Mouse (Mus musculus) inflammation-experienced regulatory T-cells, adult 6 months (primary cell): ENCODE measurements around the gene Fkbp8. TPM values are rescaled to one million over a fixed set of nuclear protein-coding genes. Genes with fewer than 3 reads are reported as not detected.
A peak's percentile ranks its signal among the peaks of the same experiment; 100 is the strongest.
"Not testable (repeated sequence)": the region's sequence is repeated elsewhere in the genome, so short reads cannot be mapped to it uniquely, and the experiment has no call there.

ENCODE experiments used
- ATAC-seq: one replicate; pipeline ENCODE4 v1.8.0; 2017
- polyA plus RNA-seq, 3 experiments: library from polyadenylated mRNA; unstranded; fragments of 100-300 nt; shearing (Covaris generic); gene quantifications; one replicate each; pipeline ENCODE4 v1.2.1; 2017

The Fkbp8 gene
- polyA plus RNA-seq, 3 experiments from 2014 or later, result 133 to 156 (median 138) TPM

DNA sequence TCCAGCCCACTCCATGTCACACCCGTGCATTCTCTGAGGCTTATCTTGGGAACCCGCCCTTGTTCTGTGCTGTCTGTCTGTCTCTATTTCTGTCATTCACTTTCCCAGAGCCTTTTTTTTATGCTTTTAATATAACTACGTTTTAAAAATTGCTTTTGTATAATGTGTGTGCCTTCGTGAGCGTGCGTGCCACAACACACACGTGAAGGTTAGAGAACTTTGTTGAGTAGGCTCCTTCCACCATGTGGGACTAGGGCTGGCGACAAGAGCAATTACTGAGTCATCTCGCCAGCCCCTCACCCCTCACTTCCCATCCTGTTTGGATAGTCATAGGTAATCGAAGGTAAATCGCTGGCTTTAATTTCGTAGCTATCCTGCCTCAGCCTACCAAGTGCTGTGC, 25.0 kb upstream of the Fkbp8 start:
- no peak for ATAC-seq

DNA sequence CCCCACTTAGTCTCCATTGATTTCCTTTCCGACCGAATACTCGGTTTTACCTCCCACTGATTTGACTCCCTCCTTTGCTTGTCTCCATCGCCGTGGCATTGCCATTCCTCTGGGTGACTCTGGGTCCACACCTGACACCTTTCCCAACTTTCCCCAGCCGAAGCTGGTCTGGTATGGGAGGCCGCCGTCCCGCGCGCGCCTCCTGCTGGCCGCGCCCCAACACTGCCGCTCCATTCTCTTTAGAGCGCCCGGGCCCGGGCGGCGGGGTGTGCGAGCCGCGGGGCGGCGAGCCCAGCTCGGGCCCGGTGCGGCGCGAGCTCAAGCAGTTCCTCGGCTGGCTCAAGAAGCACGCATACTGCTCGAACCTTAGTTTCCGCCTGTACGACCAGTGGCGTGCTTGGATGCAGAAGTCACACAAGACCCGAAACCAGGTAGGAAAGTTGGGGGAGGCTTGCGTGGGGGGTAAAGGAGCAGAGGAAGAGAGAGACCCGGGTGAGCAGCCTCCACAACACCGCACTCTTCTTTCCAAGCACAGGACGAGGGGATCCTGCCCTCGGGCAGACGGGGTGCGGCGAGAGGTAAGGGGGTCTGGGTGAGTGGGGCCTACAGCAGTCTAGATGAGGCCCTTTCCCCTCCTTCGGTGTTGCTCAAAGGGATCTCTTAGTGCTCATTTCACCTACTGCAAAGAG, 24.3 kb upstream of the Fkbp8 start:
- no peak for ATAC-seq

DNA sequence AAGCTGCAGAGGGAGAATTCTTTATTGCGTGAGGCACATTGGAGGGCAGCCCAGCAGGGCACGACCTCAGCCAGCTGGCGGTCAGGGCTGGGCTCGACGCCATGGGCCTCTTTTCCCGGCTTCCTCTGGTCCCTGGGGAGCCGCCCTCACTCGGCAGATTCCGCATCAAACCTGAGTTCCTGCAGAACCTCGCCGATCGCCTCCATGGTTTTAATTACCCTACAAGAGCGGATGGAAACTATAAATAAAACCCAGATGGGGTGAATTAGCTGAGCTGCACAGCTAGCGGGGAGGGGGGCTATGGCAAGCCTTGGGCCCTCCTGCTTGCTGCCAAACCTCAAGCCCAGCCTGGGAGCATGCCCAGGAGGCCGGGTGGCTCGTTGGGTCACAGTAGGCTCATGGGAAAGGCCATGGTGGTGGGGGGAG, 23.2 kb upstream of the Fkbp8 start:
- no peak for ATAC-seq

DNA sequence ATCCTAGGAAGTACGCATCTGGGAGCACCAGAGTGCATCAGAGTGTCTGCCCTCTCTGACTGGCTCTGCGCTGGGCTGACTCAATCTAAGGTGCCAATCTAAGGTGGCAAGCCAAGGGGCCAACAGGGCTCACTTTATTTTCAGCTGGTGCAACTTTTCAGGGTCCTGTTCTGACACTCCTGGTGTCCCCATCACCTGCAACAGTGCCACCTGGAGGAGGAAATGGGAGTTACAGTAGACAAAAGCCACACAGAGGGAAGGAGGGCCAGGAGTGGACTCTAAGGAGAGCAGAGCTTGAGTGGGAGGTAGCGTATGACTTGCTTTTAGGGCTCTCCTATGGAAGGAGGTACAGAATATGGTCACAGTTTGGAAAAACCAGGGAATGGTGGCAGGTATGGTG, 22.7 kb upstream of the Fkbp8 start:
- peak; percentile 35 for ATAC-seq

DNA sequence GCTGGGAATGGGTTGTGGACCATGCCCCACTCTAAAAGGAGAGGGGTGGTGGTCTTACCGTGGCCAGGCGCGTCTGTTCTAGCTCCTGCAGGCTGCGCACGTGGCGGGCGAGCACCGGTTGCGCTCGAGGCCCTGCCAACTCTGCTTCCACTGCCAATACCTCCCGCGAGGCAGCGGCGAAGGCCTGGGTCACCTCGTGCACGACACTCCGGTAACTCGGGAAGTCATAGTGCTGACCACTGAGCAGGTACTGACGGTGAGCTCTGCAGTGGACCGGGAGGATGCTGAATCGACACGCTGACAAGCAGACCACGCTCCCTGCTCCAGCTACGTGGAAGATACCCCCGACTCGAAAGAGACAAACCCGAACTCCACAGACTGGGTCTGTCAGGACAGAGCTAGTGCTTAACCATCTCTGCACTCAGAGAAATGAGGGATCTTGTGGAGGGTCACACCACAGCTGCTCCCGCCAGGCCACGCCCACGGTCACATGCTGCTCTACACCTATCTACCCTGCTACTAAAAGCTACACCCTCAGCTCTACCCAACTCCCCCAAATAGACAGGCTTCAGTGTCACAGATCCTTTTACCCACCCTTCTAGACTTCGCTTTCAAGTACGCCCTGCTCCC, 21.7 kb upstream of the Fkbp8 start:
- ATAC-seq, result no peak

DNA sequence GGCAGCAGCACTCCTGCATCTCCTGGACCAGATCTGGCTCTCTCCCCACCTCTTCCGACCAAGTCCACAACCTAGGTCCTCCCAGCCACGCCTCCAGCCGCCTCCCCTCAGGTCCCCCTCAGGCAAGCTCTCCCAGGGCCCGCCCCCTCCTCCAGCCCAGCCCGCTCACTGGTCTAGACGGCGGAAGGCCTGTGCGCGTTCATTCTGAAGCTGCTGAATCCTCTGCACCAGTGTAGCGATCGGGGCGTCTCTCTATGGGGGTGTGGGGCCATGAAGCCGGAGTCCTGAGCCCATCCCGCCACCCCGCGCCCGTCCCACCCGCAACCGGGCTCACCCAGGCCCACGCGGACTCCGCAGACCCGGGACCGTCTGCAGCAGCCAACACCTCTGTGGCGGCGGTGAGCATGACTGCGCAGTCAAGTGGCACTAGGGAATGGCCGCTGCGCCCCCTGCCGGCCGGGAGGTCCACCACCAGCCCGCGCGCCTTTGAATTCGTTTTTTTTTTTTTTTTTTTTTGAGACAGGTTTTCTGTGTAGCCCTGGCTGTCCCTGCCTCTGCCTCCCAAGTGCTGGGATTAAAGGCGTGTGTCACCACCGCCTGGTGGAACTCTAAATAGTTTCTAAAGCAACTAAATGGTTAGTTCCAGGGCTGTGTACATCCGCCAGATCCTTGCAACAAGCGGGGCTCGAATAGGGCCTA, 21.0 kb upstream of the Fkbp8 start, which contains the start of gene Rex1bd:
TSS of gene Rex1bd (minus strand) at position 425 of the 699 bp plus-strand sequence.
- peak; percentile 56 for ATAC-seq

DNA sequence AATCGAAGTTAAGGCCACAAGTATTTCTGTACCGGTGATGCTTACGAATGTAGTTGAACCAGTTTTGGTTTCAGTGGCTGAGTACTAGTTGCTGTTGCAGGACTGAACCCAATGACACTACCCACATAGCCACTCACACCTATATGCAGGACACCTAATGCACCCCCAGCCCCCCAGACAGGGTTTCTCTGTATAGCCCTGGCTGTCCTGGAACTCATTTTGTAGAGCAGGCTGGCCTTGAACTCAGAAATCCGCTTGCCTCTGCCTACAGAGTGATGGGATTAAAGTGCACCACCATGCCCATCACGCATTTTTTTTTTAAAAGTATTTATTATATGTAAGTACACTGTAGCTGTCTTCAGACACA, 20.5 kb upstream of the Fkbp8 start:
- ATAC-seq, result no peak

DNA sequence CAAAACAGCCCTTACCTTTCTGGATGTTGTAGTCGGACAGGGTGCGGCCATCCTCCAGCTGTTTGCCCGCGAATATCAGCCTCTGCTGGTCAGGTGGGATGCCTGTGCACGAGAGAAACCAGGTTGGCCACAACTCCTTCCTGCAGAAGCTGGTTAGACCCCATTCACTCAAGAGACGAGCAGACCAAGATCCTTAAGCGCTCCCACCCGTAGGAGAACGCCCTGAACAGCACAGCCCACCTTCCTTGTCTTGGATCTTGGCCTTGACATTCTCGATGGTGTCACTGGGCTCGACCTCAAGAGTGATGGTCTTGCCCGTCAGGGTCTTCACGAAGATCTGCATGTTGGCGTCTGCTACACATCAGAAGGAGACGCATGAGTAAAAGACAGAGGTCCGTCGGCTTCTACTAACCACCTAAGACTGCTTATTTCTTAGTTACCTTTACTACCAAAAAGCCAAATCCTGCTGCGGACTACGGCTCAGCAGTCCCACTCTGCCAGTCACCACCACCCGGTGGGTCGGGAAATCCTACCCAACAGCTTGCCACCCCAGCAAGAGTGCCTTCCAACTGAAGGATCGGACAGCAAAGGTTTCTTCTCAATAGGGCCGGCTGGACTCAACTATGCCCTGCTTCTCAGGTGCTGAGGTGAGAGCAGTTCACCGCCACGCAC, 18.1 kb upstream of the Fkbp8 start:
- no peak for ATAC-seq

DNA sequence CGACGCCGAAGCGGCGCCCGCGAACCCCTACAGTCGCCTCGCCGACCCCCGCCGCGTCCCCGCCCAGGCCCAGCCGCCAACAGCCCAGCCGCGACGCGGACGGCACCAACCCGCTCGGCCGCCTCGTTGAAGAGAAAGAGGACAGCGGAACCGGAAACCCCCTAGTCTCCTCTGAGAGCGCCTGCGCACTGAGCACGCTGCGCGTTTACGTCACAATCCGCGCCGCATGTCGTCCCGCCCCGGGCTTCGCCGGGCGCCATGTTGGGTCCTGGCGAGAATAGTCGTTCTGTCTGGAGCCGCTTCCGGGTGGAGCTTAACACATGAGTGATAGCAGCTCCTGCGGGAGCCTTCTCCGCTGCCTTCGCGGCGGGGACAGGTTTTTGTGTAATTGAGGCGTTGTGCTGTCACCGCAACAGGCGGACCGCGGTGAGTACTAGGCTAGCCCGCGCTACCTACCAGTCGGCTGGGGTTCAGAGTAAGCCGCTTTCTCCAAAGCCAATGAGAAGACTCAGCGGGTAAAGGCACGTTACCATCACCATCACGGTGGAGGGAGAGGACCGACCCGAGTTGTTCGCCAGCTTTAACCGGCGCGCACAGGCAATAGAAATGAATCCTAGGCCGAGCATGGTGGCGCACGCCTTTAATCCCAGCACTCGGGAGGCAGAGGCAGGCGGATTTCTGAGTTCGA, 17.2 kb upstream of the Fkbp8 start, which contains the start of gene Uba52:
TSS of gene Uba52 (minus strand) at position 574 of the 688 bp plus-strand sequence.
- peak; percentile 80 for ATAC-seq

DNA sequence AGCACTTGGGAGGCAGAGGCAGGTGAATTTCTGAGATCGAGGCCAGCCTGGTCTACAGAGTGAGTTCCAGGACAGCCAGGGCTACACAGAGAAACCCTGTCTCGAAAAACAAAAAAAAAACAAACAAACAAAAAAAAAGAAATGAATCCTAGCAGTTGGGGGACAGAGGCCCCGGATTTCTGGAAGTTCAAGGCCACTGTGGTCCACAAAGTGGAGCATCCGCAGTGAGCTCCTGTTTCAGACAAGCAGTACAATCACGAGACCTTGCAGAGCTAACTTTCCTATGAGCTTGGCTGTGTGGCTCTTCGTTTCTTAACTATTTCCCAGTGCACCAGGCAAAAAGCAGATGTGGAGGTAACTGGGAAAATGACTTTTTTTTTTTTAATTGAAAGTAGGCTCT, 16.4 kb upstream of the Fkbp8 start:
- not testable (repeated sequence) for ATAC-seq

DNA sequence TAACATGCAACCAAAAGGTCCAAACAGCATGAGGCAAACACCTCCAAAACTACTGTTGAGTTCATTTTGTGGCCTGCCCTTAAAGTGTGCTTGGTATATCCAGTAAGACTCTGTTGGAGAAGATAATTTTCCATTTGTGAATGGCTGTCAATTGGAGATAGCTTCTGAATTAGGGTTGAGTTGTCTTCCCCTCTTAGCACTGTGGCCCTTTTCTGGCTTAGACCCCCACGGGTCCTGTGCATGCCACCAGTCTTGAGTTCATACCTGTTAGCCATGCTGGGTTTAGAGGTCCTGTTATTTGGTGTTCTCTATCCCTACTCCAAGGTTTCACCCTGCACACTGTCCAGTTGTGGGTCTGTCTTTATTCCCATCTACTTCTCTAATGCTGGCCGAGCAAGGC, 15.8 kb upstream of the Fkbp8 start:
- no peak for ATAC-seq

DNA sequence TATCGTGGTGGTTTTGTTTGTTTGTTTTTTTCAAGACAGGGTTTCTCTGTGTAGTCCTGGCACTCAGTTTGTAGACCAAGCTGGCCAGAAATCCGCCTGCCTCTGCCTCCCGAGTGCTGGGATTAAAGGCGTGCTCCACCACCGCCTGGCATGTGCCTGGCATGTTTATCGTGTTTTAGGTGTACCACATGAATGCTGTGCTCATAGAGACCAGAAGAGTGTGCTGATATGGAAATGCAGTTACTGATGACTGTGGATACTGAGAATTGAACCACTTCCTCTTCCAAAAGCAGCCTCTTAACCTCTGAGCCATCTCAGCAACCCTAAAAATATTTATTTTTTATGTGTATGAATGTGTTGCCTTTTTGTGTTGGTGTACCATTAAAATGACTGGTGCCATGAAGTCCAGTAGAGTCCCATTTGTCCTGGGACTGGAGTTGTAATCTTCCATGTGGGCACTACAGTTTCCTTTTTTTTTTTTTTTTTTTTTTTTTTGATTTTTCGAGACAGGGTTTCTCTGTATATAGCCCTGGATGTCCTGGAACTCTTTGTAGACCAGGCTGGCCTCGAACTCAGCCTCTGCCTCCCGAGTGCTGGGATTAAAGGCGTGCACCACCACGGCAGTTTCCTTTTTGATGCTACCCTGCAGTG, 15.1 kb upstream of the Fkbp8 start:
- peak; percentile 37 for ATAC-seq

DNA sequence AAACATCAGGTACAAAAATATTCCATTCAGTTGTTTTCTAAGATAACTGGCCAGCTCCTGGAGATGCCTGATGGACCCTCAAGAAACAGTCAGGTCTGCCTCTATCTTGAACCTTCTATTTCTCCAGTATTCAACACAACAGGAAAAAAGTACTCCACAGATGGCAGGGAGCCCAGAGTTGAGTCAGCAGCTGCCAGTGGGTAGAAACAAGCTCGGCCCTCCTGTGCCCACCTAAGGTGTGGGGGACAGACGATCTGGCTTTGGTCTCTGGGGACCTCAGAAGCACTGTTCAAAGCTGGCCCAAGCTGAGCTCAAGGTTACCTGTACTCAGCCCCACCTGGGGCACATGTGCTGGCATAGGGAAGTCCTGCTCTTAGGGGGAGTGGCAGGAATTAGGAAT, 14.1 kb upstream of the Fkbp8 start:
- ATAC-seq, result no peak

DNA sequence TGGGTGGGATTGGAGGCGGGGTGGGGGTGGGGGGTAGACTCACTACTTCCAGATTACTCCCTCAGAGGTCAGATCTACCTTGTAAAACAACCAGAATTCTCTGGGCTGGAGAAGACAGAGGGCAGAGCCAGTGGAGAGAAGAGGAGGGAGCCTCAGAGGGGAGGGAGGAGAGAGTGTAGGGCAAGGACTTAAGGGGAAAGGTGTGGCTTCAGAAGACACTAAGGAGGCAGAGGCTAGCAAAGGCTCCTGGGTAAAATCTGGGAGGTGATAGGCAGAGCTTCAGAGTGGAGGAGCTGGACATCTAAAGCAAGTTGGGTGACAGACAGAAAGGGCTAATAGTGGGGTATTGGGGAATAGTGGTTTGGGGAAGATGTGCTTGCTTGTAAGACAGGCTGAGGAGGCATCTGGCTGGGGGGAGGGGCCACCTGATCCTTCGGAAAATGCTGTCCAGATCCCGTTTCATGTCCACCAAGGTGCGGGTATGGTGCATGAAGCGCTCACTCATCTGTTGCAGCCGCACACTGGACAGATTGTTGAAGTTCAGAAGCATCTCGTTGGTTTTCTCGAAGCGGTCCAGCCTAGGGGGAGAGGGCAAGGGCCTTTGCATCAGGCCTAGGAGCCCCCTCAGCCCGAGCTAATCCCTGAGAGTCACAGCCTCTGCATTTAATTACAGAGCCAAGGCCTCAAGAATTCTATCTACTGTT, 9.4 kb upstream of the Fkbp8 start:
- no peak for ATAC-seq

DNA sequence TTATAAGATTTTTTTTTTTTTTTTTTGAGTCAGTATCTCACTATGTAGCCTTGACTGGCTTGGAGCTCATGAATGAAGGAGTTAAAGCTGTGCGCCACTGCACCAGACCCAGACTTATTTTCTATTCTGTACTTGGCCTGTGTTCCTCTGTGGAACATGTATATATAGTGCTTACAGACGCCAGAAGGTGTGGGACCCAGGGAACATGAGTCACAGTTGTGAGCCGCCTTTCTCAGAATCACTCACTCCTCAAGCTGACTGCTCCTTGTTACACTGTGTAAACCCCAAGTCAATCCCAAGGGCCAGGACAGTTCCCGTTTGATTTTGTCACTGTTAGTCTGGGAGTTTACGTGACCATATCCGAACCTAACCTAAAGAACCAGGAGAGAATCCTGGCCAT, 8.5 kb upstream of the Fkbp8 start:
- ATAC-seq, result no peak

DNA sequence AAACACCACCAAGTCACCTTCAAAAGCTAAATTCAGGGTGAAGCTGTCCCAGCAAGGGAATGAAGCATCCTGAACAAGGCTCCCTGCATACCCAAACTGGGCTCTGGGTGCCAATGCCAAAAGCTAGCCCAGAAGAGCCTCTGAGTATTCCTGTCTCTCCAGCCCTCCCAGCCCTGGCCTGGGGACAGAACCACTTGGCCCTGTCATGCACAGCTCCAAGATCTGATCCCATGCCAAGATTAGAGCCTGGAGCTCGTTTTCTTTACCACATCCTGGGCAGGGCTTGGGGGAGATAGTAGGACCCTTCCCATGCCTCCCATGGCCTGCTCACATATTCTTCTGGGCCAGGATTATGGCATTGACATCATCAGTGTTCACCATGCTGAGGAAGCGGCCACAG, 7.9 kb upstream of the Fkbp8 start:
- no peak for ATAC-seq

DNA sequence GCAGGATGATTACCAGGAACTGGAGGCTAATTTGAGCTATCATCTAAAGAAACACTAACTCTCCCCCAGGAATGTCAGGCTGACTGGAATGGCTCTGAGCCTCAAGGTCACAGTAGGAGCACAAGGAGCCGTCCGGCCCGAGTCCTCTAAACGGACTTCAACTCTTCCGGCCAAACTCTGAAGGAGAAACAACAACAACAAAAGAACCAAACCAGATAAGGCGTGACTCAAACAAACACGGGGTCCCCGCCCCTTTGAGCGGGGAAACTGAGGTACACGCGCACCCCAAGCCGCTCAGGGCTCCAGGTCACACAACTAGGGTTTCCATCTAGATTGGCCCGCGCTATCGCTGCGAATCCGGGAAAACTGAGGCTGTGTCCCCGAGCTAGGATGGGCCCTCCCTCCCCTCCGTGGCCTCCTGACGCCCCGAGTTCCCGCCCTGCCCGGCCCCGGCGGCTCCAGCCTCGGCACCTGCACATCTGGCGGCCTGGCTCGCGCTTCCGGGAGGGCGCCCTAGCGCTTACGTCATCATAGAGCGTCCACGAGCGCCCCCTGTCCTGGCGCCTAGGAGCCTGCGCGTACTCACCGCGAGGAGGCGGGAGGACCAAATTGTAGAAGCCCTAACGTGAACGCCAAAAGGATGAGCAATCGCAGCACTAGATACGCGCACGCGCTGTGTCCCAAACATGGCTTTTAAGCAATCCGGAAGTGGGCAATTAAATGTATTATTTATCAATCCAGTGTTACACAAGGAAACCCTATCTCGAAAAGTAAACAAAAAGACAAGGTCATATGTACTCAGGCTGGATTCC, 4.7 kb upstream of the Fkbp8 start:
- ATAC-seq, result peak; percentile 88

DNA sequence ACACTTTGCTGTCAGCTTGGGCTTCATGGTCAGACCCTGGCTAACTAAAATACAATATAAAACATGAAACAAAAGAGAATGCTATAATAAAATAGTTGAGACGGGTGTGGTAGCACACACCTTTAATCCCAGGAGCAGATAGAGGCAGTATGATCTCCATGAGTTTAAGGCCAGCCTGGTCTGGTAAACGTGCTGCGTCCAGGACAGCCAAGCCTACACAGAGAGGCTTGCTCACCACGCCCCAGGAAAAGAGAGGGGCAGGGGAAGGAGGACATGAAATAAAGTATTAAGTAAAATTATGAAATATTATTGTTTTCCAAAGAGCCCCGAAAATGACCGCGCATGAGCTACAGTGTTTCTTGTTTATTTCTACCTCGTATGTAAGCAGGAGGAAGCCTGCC, 413 bp upstream of the Fkbp8 start:
- no peak for ATAC-seq

DNA sequence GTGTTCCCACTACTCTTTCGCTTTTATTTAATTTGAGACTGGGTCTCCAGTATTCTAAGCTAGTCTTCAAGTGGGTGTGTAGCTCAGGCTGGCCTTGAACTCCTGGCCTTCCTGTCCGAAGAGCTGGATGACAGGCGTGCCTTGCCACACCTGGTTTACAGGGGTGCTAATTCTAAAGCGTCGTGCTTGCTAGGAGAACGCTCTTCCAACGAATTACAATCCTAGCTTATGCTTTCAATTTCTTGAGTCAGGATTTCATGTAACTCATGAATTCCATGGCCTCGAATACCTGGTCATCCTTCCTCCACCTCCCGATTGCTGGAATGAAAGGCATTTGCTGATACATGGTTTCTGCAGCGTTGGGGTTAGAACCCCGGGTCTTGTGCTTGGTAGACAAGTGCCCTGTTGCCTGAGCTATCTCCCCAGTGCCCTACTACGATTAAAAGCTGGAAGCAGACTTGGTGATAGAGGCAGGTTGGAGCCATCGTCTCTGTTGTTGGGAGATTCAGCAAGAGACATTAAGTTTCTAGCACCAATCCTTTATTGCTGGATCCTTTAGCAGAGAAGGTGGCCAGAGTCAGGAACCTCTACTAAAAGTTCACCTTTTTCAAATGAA, 766 bp downstream of the Fkbp8 start:
- no peak for ATAC-seq

DNA sequence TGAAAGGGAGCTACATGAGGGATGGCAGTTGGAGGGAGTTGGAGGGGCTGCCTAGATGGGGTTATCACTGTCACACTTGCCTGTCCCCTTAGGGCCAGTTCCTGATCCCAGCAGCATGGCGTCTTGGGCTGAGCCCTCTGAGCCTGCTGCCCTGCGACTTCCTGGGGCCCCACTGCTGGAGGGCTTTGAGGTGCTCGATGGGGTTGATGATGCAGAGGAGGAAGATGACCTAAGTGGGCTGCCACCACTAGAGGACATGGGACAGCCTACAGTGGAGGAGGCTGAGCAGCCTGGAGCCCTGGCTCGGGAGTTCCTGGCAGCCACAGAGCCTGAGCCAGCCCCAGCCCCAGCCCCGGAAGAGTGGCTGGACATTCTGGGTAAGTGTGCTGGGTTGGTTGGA, 1.8 kb downstream of the Fkbp8 start:
- ATAC-seq, result no peak
